Mouse (Mus musculus) liver, embryonic 12.5 days (tissue): ENCODE data around the gene Mns1. TPM values are rescaled to one million over a fixed set of nuclear protein-coding genes. Genes with fewer than 3 reads are reported as not detected.

Source experiments
- ATAC-seq: fragments of 200-750 bp; cut with Nextera tagmentation; 2 replicates; pipeline ENCODE4 v1.8.0; 2017; ENCODE audit warnings: moderate number of reproducible peaks, mild to moderate bottlenecking, moderate library complexity
- H3K27ac ChIP-seq: fragments of 300-500 bp; sonication (generic); 2 replicates; pipeline ENCODE4 v1.5.1; 2016; ENCODE audit warnings: mild to moderate bottlenecking
- H3K27me3 ChIP-seq: fragments of 300-500 bp; sonication (generic); replicated peaks from 2 replicates; pipeline ENCODE4 v1.6.1; 2016; ENCODE audit warnings: mild to moderate bottlenecking, moderate library complexity
- H3K36me3 ChIP-seq: fragments of 300-500 bp; sonication (generic); 2 replicates; pipeline ENCODE4 v1.6.1; 2016; ENCODE audit warnings: mild to moderate bottlenecking, moderate library complexity
- H3K4me1 ChIP-seq: fragments of 300-500 bp; sonication (generic); 2 replicates; pipeline ENCODE4 v1.6.1; 2016
- H3K4me2 ChIP-seq: fragments of 300-500 bp; sonication (generic); 2 replicates; pipeline ENCODE4 v1.6.1; 2016; ENCODE audit warnings: mild to moderate bottlenecking, moderate library complexity
- H3K4me3 ChIP-seq: fragments of 300-500 bp; sonication (generic); 2 replicates; pipeline ENCODE4 v1.5.1; 2016; ENCODE audit warnings: mild to moderate bottlenecking, moderate library complexity
- H3K9ac ChIP-seq: fragments of 300-500 bp; sonication (generic); 2 replicates; pipeline ENCODE4 v1.6.1; 2016; ENCODE audit warnings: mild to moderate bottlenecking, moderate library complexity
- H3K9me3 ChIP-seq: fragments of 300-500 bp; sonication (generic); replicated peaks from 2 replicates; pipeline ENCODE4 v1.6.1; 2016; ENCODE audit warnings: mild to moderate bottlenecking, moderate library complexity
- WGBS: fragments of 180-500 bp; shearing (Covaris S2); methylation state at CpG from one replicate; pipeline ENCODE4 v1.1.7; 2016; ENCODE audit not compliant: insufficient replicate concordance; 5-methylcytosine and 5-hydroxymethylcytosine counted together
- polyA plus RNA-seq: library from polyadenylated mRNA; unstranded; fragments of >200 nt; fragmentation: Nextera tagmentation; extraction: Ambion mirVana; gene quantifications from 2 replicates; pipeline ENCODE4 v1.2.1, GENCODE M21; 2016

Mns1 gene
- polyA plus RNA-seq, 1 experiment from 2014 or later = 119 TPM

DNA sequence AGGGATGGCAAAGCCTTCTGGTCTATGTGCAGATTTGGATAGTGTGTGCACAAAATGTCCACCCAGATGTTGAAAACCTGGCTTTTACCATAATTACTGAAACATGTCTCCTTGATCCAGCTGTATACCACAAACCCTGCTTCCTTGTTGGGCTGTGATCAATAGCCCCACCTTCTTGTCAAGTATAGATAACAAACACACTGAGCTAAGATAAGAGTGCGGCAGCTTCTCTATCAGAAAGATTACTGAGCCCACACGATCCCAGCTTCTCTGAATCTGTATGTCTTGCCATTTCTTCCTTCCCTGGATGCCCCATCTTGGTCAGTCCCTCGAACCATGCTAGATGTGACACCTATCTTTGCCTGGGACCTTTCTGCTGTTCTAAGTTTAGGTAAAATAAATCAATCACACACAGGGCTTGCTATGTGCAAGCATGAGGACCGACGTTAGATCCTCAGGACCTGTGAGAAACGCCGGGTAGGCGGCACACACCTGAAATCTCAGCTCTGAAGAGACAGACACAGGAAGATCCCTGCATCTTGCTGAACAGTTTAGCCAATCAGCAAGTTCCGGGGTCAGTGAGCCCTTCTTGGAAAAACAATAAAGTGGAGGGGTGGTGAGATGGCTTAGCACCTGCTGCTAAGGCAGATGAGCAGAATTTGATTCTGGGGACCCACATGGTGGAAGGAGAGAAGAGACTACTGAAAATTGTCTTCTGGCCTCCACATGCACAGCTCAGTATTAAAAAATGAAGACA lies 31.8 kb upstream of the Mns1 start:
- no peak for ATAC-seq
- Histone ChIP-seq H3K4me3 (no peak overlapping the region), H3K27ac (peak overlapping the region; percentile 54; the same call in 1 of the 2 replicates), H3K27me3 (no peaks in the 10 kb centered on the region), H3K4me2 (peak overlapping the region; percentile 32), H3K9me3 (no peaks in the 10 kb centered on the region), H3K36me3 (no peaks in the 10 kb centered on the region), H3K9ac (peak overlapping the region; percentile 29; the same call in 1 of the 2 replicates), H3K4me1 (peaks cover 66% of the 10 kb centered on the region)
- 59% methylated on average over 9 of the region's 9 CpGs for WGBS

GRCm38 (mm10) chr9:72408131-72408586 lies 29.7 kb upstream of the Mns1 start:
- peak overlapping the region; percentile 66 for H3K9ac ChIP-seq

DNA sequence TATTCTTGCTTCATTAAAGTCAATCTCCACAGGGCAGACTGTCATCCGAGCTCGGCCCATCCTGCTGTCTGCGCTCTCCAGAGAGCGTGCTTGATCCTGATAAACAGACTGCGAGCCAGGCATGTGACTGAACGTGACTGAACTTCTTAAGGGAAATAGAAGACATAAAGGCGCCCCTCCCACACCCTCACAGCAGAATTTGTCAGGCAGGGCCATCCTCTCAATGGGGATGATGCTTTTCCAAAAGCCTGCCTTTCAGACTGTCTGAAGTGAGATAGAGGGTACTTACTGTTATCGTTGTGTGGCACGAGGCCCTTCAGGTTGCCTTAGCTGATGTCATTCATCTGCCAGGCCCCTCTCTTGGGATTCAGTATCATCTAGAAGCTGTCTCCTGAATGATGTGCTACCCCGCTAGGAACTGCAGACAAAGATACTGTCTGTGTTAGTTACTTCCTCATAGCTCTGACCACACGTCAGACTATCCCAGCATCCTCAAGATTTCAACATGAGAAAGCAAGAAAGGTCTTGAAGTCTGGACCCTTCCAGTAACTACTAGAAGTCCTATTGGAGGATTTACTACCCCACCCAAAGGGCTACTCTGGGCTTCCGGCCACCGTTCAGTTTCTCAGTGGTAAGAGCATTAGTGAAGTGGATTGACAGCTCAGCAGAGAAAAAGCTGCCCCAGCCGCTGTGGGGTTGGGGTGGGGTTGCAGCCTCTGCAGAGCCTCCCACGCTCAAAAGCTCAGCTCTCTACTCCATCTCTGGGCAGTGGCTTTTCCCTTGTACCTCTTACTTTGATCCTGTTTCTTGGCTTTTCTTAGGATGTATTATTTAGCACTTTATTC lies 28.2 kb upstream of the Mns1 start:
- ATAC-seq = peak; percentile 93
- Histone ChIP-seq H3K9me3 (no peaks in the 10 kb centered on the region), H3K27ac (peak overlapping the region; percentile 98), H3K4me1 (peaks cover 75% of the 10 kb centered on the region), H3K9ac (peak overlapping the region; percentile 66), H3K4me3 (peak overlapping the region; percentile 45), H3K4me2 (peak overlapping the region; percentile 67), H3K27me3 (no peaks in the 10 kb centered on the region), H3K36me3 (no peaks in the 10 kb centered on the region)
- 13% methylated on average over 15 of the region's 15 CpGs for WGBS

More at GRCm38 (mm10) chr9:72408131-72408586, 29.7 kb upstream of the Mns1 start:
- peak overlapping the region; percentile 45 for H3K4me3 ChIP-seq
- H3K36me3 ChIP-seq = no peaks in the 10 kb centered on the region
- peak; percentile 45 for ATAC-seq
- peak overlapping the region; percentile 98 for H3K27ac ChIP-seq
- no peaks in the 10 kb centered on the region for H3K27me3 ChIP-seq
- H3K4me2 ChIP-seq = peak overlapping the region; percentile 67
- no peaks in the 10 kb centered on the region for H3K9me3 ChIP-seq
- 10% methylated on average over 12 of the region's 12 CpGs for WGBS
- H3K4me1 ChIP-seq = peaks cover 80% of the 10 kb centered on the region

DNA sequence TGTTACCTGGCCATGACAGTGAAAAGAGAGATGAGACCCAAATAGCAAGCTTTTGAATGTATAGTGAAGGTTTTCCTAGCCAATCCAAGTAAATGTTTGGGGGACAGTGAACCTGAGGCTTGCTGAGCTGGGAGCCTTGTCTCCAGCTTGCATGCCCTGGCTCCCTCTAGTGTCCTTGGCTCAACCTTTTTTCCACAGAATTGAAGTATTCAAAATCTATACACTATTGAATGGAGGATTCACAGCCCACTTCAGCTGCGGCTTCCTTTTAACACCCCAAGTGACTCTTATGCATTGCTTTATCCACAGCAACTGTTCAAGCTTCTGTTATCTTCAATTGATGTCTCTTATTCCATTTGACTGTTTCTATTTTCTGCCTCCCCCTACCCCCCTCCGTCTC lies 26.1 kb upstream of the Mns1 start:
- Histone ChIP-seq H3K4me1 (peaks cover 53% of the 10 kb centered on the region), H3K27me3 (no peaks in the 10 kb centered on the region), H3K27ac (no peak overlapping the region), H3K9me3 (no peaks in the 10 kb centered on the region), H3K9ac (0 out of 2 replicates have a peak overlapping the region, but pooled peaks have one; percentile 27), H3K36me3 (no peaks in the 10 kb centered on the region), H3K4me3 (no peak overlapping the region), H3K4me2 (no peak overlapping the region)
- 84% methylated on average over 2 of the region's 2 CpGs for WGBS
- ATAC-seq = no peak

GRCm38 (mm10) chr9:72418443-72418842 lies 19.4 kb upstream of the Mns1 start:
- 53% methylated on average over 3 of the region's 3 CpGs for WGBS
- no peak overlapping the region for H3K4me2 ChIP-seq
- H3K27me3 ChIP-seq = no peaks in the 10 kb centered on the region
- H3K36me3 ChIP-seq = no peaks in the 10 kb centered on the region
- peak overlapping the region; percentile 32; the same call in 1 of the 2 replicates for H3K27ac ChIP-seq
- peaks cover 44% of the 10 kb centered on the region for H3K4me1 ChIP-seq
- peak; percentile 43; the same call in 1 of the 2 replicates for ATAC-seq
- no peak overlapping the region for H3K9ac ChIP-seq
- H3K9me3 ChIP-seq = 0 out of 2 replicates have a peak, but pooled peaks cover 4% of the 10 kb centered on the region
- no peak overlapping the region for H3K4me3 ChIP-seq

GRCm38 (mm10) chr9:72420490-72420889 lies 17.3 kb upstream of the Mns1 start:
- Histone ChIP-seq H3K4me2 (peak overlapping the region; percentile 5; the same call in 1 of the 2 replicates), H3K9me3 (0 out of 2 replicates have a peak, but pooled peaks cover 4% of the 10 kb centered on the region), H3K36me3 (no peaks in the 10 kb centered on the region), H3K9ac (peak overlapping the region; percentile 17; the same call in 1 of the 2 replicates), H3K4me1 (peaks cover 44% of the 10 kb centered on the region), H3K27me3 (0 out of 2 replicates have a peak, but pooled peaks cover 4% of the 10 kb centered on the region), H3K27ac (no peak overlapping the region), H3K4me3 (no peak overlapping the region)
- peak; percentile 78 for ATAC-seq
- WGBS = 51% methylated on average over 3 of the region's 3 CpGs

GRCm38 (mm10) chr9:72422284-72422683 lies 15.5 kb upstream of the Mns1 start:
- Histone ChIP-seq H3K36me3 (no peaks in the 10 kb centered on the region), H3K4me1 (peaks cover 50% of the 10 kb centered on the region), H3K27ac (no peak overlapping the region; the same call in 1 of the 2 replicates), H3K27me3 (0 out of 2 replicates have a peak, but pooled peaks cover 4% of the 10 kb centered on the region), H3K4me3 (no peak overlapping the region), H3K9ac (no peak overlapping the region), H3K4me2 (no peak overlapping the region), H3K9me3 (0 out of 2 replicates have a peak, but pooled peaks cover 4% of the 10 kb centered on the region)
- WGBS = 77% methylated on average over 11 of the region's 11 CpGs
- no peak for ATAC-seq

DNA sequence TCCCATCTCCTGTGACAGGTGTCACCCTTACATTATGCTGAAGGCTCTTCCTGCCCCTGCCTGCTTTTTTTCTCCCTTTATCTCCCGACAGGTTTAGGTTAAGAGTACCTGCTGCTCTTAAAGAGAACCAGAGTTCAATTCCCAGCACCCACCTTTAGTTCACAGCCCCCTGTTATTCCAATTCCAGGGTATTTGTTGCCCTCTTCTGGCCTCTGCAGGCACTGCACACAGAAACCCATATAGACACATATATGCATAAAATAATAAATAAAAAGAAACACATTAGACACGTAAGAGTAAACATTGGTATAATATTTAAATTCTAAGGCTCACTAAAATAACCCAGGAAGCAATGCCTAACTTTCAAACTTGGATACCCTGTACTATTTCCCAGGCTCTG lies 15.1 kb upstream of the Mns1 start:
- 76% methylated on average over 2 of the region's 2 CpGs for WGBS
- Histone ChIP-seq H3K4me1 (peaks cover 49% of the 10 kb centered on the region), H3K4me2 (no peak overlapping the region), H3K27ac (no peak overlapping the region), H3K27me3 (peaks cover 4% of the 10 kb centered on the region; the same call in 1 of the 2 replicates), H3K4me3 (no peak overlapping the region), H3K9me3 (0 out of 2 replicates have a peak, but pooled peaks cover 4% of the 10 kb centered on the region), H3K9ac (no peak overlapping the region), H3K36me3 (no peaks in the 10 kb centered on the region)
- ATAC-seq = no peak

DNA sequence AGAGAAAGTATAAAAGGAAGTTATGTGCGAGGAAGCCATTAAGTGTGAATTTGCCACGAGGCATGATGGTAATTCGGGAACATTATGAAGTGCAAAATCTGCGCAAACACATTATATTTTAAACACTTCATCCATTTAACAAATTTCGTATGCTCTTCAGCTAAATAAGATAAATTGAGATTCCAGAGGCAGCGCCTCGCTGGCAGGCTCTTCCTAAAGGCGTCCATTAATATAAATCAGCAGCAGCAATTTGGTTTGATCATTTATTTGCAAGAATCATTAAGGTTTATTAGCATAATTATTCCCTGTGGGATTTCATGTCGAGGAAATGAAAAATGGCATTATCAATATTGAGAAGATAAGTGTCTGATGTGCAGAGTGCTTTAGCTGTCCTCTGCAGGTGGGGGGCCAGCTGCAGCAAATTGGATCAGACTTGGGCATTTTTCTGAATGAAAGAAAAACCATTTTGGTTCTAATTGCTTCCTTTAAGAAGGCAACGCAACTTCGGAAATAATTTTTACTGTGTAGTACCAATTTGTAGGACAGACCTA lies 12.4 kb upstream of the Mns1 start:
- H3K36me3 ChIP-seq = no peaks in the 10 kb centered on the region
- WGBS = 73% methylated on average over 11 of the region's 11 CpGs
- 0 out of 2 replicates have a peak, but pooled peaks cover 4% of the 10 kb centered on the region for H3K9me3 ChIP-seq
- H3K4me2 ChIP-seq = no peak overlapping the region
- H3K27me3 ChIP-seq = peaks cover 8% of the 10 kb centered on the region; the same call in 1 of the 2 replicates
- H3K9ac ChIP-seq = no peak overlapping the region
- no peak for ATAC-seq
- H3K27ac ChIP-seq = no peak overlapping the region
- H3K4me3 ChIP-seq = no peak overlapping the region
- peaks cover 32% of the 10 kb centered on the region for H3K4me1 ChIP-seq

DNA sequence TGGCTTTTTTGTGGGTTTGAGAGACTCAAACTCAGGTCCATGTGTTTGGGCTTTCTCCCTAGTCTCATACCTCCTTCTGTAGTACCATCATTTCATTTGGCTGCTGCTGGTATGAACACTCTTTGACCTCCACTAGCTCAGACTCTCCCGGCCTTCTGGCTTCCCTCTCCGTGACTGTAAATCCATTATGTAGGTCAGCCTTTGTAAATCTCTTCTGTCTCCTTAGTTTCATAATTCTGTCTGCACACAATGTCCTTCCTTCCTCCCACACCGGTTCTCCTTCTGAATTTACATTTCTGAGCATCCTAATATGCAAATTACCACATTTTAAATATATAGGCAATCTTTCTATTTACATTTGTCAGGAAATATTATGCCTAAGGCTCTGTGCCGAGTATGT lies 9.9 kb upstream of the Mns1 start:
- no peaks in the 10 kb centered on the region for H3K36me3 ChIP-seq
- WGBS = 62% methylated on average over 4 of the region's 4 CpGs
- no peak overlapping the region for H3K27ac ChIP-seq
- no peak for ATAC-seq
- peaks cover 12% of the 10 kb centered on the region for H3K4me1 ChIP-seq
- H3K27me3 ChIP-seq = peaks cover 12% of the 10 kb centered on the region; the same call in 1 of the 2 replicates
- H3K4me2 ChIP-seq = no peak overlapping the region
- no peak overlapping the region for H3K9ac ChIP-seq
- no peak overlapping the region for H3K4me3 ChIP-seq
- H3K9me3 ChIP-seq = no peaks in the 10 kb centered on the region

DNA sequence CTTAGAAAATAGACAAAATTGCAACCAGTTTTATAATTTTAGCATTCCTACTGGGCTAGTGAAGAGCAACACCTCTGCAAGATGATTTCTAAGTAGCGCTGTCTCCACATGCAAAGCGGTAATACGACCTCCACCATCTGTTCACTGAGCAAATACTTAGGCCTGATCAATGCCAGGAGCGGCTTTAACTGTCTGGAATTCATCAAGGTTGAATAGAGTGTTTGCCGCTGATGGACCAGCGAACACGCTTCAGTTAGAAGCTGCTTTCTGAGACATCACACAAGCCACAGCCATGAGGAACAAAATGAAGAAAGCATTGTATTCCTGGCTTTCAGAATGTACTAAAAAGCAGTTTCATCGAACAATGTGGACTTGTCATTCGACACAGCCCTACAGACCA lies 2.9 kb upstream of the Mns1 start:
- H3K36me3 ChIP-seq = no peaks in the 10 kb centered on the region
- no peak overlapping the region for H3K27ac ChIP-seq
- no peak overlapping the region for H3K4me3 ChIP-seq
- H3K9me3 ChIP-seq = no peaks in the 10 kb centered on the region
- 0 out of 2 replicates have a peak, but pooled peaks cover 4% of the 10 kb centered on the region for H3K27me3 ChIP-seq
- H3K9ac ChIP-seq = 0 out of 2 replicates have a peak overlapping the region, but pooled peaks have one; percentile 31
- peak overlapping the region; percentile 26 for H3K4me2 ChIP-seq
- ATAC-seq = no peak
- 78% methylated on average over 9 of the region's 9 CpGs for WGBS
- H3K4me1 ChIP-seq = peaks cover 32% of the 10 kb centered on the region
